ENCODE assay signal across 8 mouse cellular contexts in genomic region chr5:91138970-91139369, GRCm38 (mm10). TPM values are rescaled to one million over a fixed set of nuclear protein-coding genes. Genes with fewer than 3 reads are reported as not detected.
A peak's percentile ranks its signal among the peaks of the same experiment; 100 is the strongest.
DNase-seq lines count a peak whose midpoint lies in the region; ATAC-seq and TF ChIP-seq lines count a peak whose summit lies in the region.

No protein-coding gene starts in this region.

- peak; percentile 36 for DNase-seq in lung, embryonic 14.5 days
- DNase-seq in lung, adult 2 months: no peak
- DNase-seq in limb, embryonic 10.5 days (ENCODE audit: low spot score): peak; percentile 35
- DNase-seq in thymus, postnatal 4 days: no peak
- no peak for DNase-seq in ovary, postnatal 36 days (ENCODE audit: low spot score)
- DNase-seq in cerebellum, adult 9-11 months: no peak

- no peaks in the 10 kb centered on the region for H3K36me3 ChIP-seq in lung, embryonic 14.5 days (ENCODE audit: insufficient read depth)
- H3K36me3 ChIP-seq in embryonic facial prominence, embryonic 15.5 days: no peaks in the 10 kb centered on the region
- no peaks in the 10 kb centered on the region for H3K36me3 ChIP-seq in limb, embryonic 10.5 days
- no peaks in the 10 kb centered on the region for H3K36me3 ChIP-seq in neural tube, embryonic 15.5 days

- H3K4me2 ChIP-seq in lung, embryonic 14.5 days: peak overlapping the region; percentile 81
- H3K4me2 ChIP-seq in embryonic facial prominence, embryonic 15.5 days (replicated peaks): peak overlapping the region; percentile 91
- H3K4me2 ChIP-seq in neural tube, embryonic 15.5 days: peak overlapping the region; percentile 97

- H3K27me3 ChIP-seq in lung, embryonic 14.5 days (ENCODE audit: insufficient read depth, low read length): peaks cover 25% of the 10 kb centered on the region
- peaks cover 27% of the 10 kb centered on the region for H3K27me3 ChIP-seq in embryonic facial prominence, embryonic 15.5 days
- peaks cover 33% of the 10 kb centered on the region for H3K27me3 ChIP-seq in limb, embryonic 10.5 days (ENCODE audit: low read depth, poor library complexity, severe bottlenecking)
- H3K27me3 ChIP-seq in neural tube, embryonic 15.5 days (replicated peaks): peaks cover 21% of the 10 kb centered on the region

- TF ChIP-seq CTCF in lung, embryonic 14.5 days (IDR thresholded peaks at IDR 0.05; ENCODE audit: low read depth): no peak
- TF ChIP-seq CTCF in lung, adult 2 months (IDR thresholded peaks at IDR 0.05; ENCODE audit: insufficient read depth, low read length): no peak

- H3K4me3 ChIP-seq in lung, embryonic 14.5 days (ENCODE audit: low read depth, low read length): peak overlapping the region; percentile 50
- no peak overlapping the region for H3K4me3 ChIP-seq in lung, adult 2 months (replicated peaks; ENCODE audit: extremely low read depth, low read depth, low read length)
- H3K4me3 ChIP-seq in embryonic facial prominence, embryonic 15.5 days (replicated peaks): peak overlapping the region; percentile 51
- H3K4me3 ChIP-seq in limb, embryonic 10.5 days: peak overlapping the region; percentile 65
- H3K4me3 ChIP-seq in neural tube, embryonic 15.5 days (replicated peaks): peak overlapping the region; percentile 63

- ATAC-seq in lung, embryonic 14.5 days (ENCODE audit: insufficient read depth): peak; percentile 33; the same call in 1 of the 2 replicates
- no peak for ATAC-seq in embryonic facial prominence, embryonic 15.5 days (ENCODE audit: insufficient number of reproducible peaks, low FRiP score, low TSS enrichment, low read depth)
- peak; percentile 8; the same call in 1 of the 2 replicates for ATAC-seq in neural tube, embryonic 15.5 days (ENCODE audit: low FRiP score)

- H3K9me3 ChIP-seq in lung, embryonic 14.5 days (ENCODE audit: low read depth, low read length): no peaks in the 10 kb centered on the region
- H3K9me3 ChIP-seq in embryonic facial prominence, embryonic 15.5 days (replicated peaks): no peaks in the 10 kb centered on the region
- H3K9me3 ChIP-seq in limb, embryonic 10.5 days (replicated peaks): no peaks in the 10 kb centered on the region
- no peaks in the 10 kb centered on the region for H3K9me3 ChIP-seq in neural tube, embryonic 15.5 days (replicated peaks)

- no peaks in the 10 kb centered on the region for H3K4me1 ChIP-seq in lung, embryonic 14.5 days (ENCODE audit: insufficient read depth)
- no peaks in the 10 kb centered on the region for H3K4me1 ChIP-seq in lung, adult 2 months (ENCODE audit: control insufficient read depth, insufficient read depth, low read length)
- H3K4me1 ChIP-seq in embryonic facial prominence, embryonic 15.5 days: peaks cover 8% of the 10 kb centered on the region; the same call in 1 of the 2 replicates
- peaks cover 15% of the 10 kb centered on the region for H3K4me1 ChIP-seq in limb, embryonic 10.5 days
- peaks cover 8% of the 10 kb centered on the region for H3K4me1 ChIP-seq in neural tube, embryonic 15.5 days

- no peak overlapping the region for H3K27ac ChIP-seq in lung, embryonic 14.5 days (ENCODE audit: low read depth)
- no peak overlapping the region for H3K27ac ChIP-seq in embryonic facial prominence, embryonic 15.5 days (replicated peaks)
- H3K27ac ChIP-seq in limb, embryonic 10.5 days: no peak overlapping the region
- H3K27ac ChIP-seq in neural tube, embryonic 15.5 days (replicated peaks): no peak overlapping the region

- peak overlapping the region; percentile 29; the same call in 1 of the 2 replicates for H3K9ac ChIP-seq in lung, embryonic 14.5 days
- no peak overlapping the region for H3K9ac ChIP-seq in embryonic facial prominence, embryonic 15.5 days
- H3K9ac ChIP-seq in neural tube, embryonic 15.5 days (replicated peaks): no peak overlapping the region

- no peak for TF ChIP-seq POLR2A in lung, adult 2 months (IDR thresholded peaks at IDR 0.05; ENCODE audit: borderline replicate concordance, extremely low read depth, low read depth, low read length)

- WGBS in lung, embryonic 14.5 days: 5% methylated on average over 7 of the region's 7 CpGs
- 10% methylated on average over 7 of the region's 7 CpGs for WGBS in lung, adult 2 months
- 2% methylated on average over 7 of the region's 7 CpGs for WGBS in embryonic facial prominence, embryonic 15.5 days
- WGBS in limb, embryonic 10.5 days: under 1% methylated on average over 7 of the region's 7 CpGs
- WGBS in neural tube, embryonic 15.5 days: 5% methylated on average over 7 of the region's 7 CpGs

RNA-seq across cellular contexts. Expression of gene Areg, which starts 0.4 kb away (rescaled TPM):
- polyA plus RNA-seq in lung, embryonic 14.5 days (2014; fragmentation: Nextera tagmentation; extraction: Ambion mirVana): 1.7 and 1.9 TPM in 2 replicates
- 4.8 and 14.0 TPM in 2 replicates for polyA plus RNA-seq in lung, adult 2 months (2012; rRNA removed)
- 1.1 and 1.5 TPM in 2 replicates for polyA plus RNA-seq in embryonic facial prominence, embryonic 15.5 days (2015; fragmentation: Nextera tagmentation; extraction: Ambion mirVana)
- polyA plus RNA-seq in limb, embryonic 10.5 days (2016; fragmentation: Nextera tagmentation; extraction: Ambion mirVana): not detected in 2 replicates
- 2.7 and 2.8 TPM in 2 replicates for polyA plus RNA-seq in neural tube, embryonic 15.5 days (2015; fragmentation: Nextera tagmentation; extraction: Ambion mirVana)

Comparison
In these comparisons a context has a peak if more than half of its experiments do, and no peak if none do; other contexts are left out.
1. DNase-seq: peak in lung, embryonic 14.5 days (single experiment) and limb, embryonic 10.5 days (single experiment); none in lung, adult 2 months (single experiment), thymus, postnatal 4 days (single experiment), ovary, postnatal 36 days (single experiment) and cerebellum, adult 9-11 months (single experiment).
2. Peak in every context shown above with its lines, with median percentiles within 50 percentile points of each other: H3K4me2 ChIP-seq.